Mouse (Mus musculus) limb, embryonic 15.5 days (tissue): ENCODE data around the gene Rgs6. TPM values are rescaled to one million over a fixed set of nuclear protein-coding genes. Genes with fewer than 3 reads are reported as not detected.

ENCODE experiments used
- ATAC-seq: fragments of 200-750 bp; cut with Nextera tagmentation; 2 replicates; pipeline ENCODE4 v1.8.0; 2017; ENCODE audit warnings: low read depth, moderate TSS enrichment; ENCODE audit not compliant: insufficient number of reproducible peaks, low FRiP score, low TSS enrichment
- H3K27ac ChIP-seq: fragments of 300-500 bp; sonication (generic); 2 replicates; pipeline ENCODE4 v1.5.1; 2015; ENCODE audit warnings: moderate library complexity, mild to moderate bottlenecking, inconsistent platforms
- H3K27me3 ChIP-seq: fragments of 300-500 bp; sonication (generic); 2 replicates; pipeline ENCODE4 v1.6.1; 2015; ENCODE audit warnings: inconsistent platforms
- H3K36me3 ChIP-seq: fragments of 300-500 bp; sonication (generic); 2 replicates; pipeline ENCODE4 v1.6.1; 2015; ENCODE audit warnings: inconsistent platforms
- H3K4me1 ChIP-seq: fragments of 300-500 bp; sonication (generic); 2 replicates; pipeline ENCODE4 v1.6.1; 2015; ENCODE audit warnings: inconsistent platforms
- H3K4me2 ChIP-seq: fragments of 300-500 bp; sonication (generic); 2 replicates; pipeline ENCODE4 v1.6.1; 2015; ENCODE audit warnings: mild to moderate bottlenecking, inconsistent platforms
- H3K4me3 ChIP-seq: fragments of 300-500 bp; sonication (generic); 2 replicates; pipeline ENCODE4 v1.5.1; 2015; ENCODE audit warnings: mild to moderate bottlenecking, inconsistent platforms
- H3K9ac ChIP-seq: fragments of 300-500 bp; sonication (generic); 2 replicates; pipeline ENCODE4 v1.6.1; 2015; ENCODE audit warnings: inconsistent platforms
- H3K9me3 ChIP-seq: fragments of 300-500 bp; sonication (generic); 2 replicates; pipeline ENCODE4 v1.6.1; 2016; ENCODE audit warnings: inconsistent platforms
- WGBS: fragments of 180-500 bp; shearing (Covaris S2); methylation state at CpG from one replicate; pipeline ENCODE4 v1.1.7; 2015; 5-methylcytosine and 5-hydroxymethylcytosine counted together
- polyA plus RNA-seq: library from polyadenylated mRNA; unstranded; fragments of >200 nt; fragmentation: Nextera tagmentation; extraction: Ambion mirVana; gene quantifications from 2 replicates; pipeline ENCODE4 v1.2.1, GENCODE M21; 2015

Rgs6 gene
- polyA plus RNA-seq, 1 experiment from 2014 or later = 1.9 TPM

- H3K4me3 ChIP-seq = no peak overlapping the region
- no peak overlapping the region for H3K4me2 ChIP-seq
- no peak overlapping the region for H3K27ac ChIP-seq
- 0 out of 2 replicates have a peak, but pooled peaks cover 10% of the 10 kb centered on the region for H3K4me1 ChIP-seq
- 81% methylated on average over 10 of the region's 10 CpGs for WGBS
- H3K9me3 ChIP-seq = no peaks in the 10 kb centered on the region
- no peak for ATAC-seq
- H3K9ac ChIP-seq = no peak overlapping the region
- H3K27me3 ChIP-seq = no peaks in the 10 kb centered on the region
- H3K36me3 ChIP-seq = no peaks in the 10 kb centered on the region
These were observed 410.7 kb downstream of the Rgs6 start for GRCm38 (mm10) chr12:82998682-82999332.

- Histone ChIP-seq H3K4me1 (0 out of 2 replicates have a peak, but pooled peaks cover 10% of the 10 kb centered on the region), H3K9ac (no peak overlapping the region), H3K27ac (no peak overlapping the region), H3K9me3 (no peaks in the 10 kb centered on the region), H3K27me3 (no peaks in the 10 kb centered on the region), H3K36me3 (no peaks in the 10 kb centered on the region), H3K4me2 (no peak overlapping the region), H3K4me3 (no peak overlapping the region)
- no peak for ATAC-seq
- 79% methylated on average over 7 of the region's 7 CpGs for WGBS
These were observed 411.4 kb downstream of the Rgs6 start for GRCm38 (mm10) chr12:82999333-83000032.

- Histone ChIP-seq H3K27me3 (no peaks in the 10 kb centered on the region), H3K9me3 (no peaks in the 10 kb centered on the region), H3K27ac (no peak overlapping the region), H3K9ac (no peak overlapping the region), H3K4me2 (no peak overlapping the region), H3K4me1 (0 out of 2 replicates have a peak, but pooled peaks cover 10% of the 10 kb centered on the region), H3K36me3 (no peaks in the 10 kb centered on the region), H3K4me3 (no peak overlapping the region)
- 73% methylated on average over 11 of the region's 11 CpGs for WGBS
- no peak for ATAC-seq
These were observed 412.0 kb downstream of the Rgs6 start for GRCm38 (mm10) chr12:83000033-83000570.

GRCm38 (mm10) chr12:83000957-83001356, 412.9 kb downstream of the Rgs6 start:
- H3K36me3 ChIP-seq = no peaks in the 10 kb centered on the region
- H3K9me3 ChIP-seq = no peaks in the 10 kb centered on the region
- 46% methylated on average over 4 of the region's 4 CpGs for WGBS
- H3K4me1 ChIP-seq = 0 out of 2 replicates have a peak, but pooled peaks cover 10% of the 10 kb centered on the region
- H3K4me3 ChIP-seq = no peak overlapping the region
- no peak overlapping the region for H3K27ac ChIP-seq
- no peak overlapping the region for H3K9ac ChIP-seq
- H3K27me3 ChIP-seq = no peaks in the 10 kb centered on the region
- no peak overlapping the region for H3K4me2 ChIP-seq
- ATAC-seq = no peak; the same call in 1 of the 2 replicates

GRCm38 (mm10) chr12:83004014-83004682, 416.1 kb downstream of the Rgs6 start:
- Histone ChIP-seq H3K36me3 (no peaks in the 10 kb centered on the region), H3K9me3 (no peaks in the 10 kb centered on the region), H3K9ac (no peak overlapping the region), H3K4me1 (0 out of 2 replicates have a peak, but pooled peaks cover 10% of the 10 kb centered on the region), H3K4me2 (no peak overlapping the region), H3K4me3 (no peak overlapping the region), H3K27me3 (no peaks in the 10 kb centered on the region), H3K27ac (no peak overlapping the region)
- ATAC-seq = no peak
- 66% methylated on average over 9 of the region's 9 CpGs for WGBS

- Histone ChIP-seq H3K27me3 (no peaks in the 10 kb centered on the region), H3K4me1 (no peaks in the 10 kb centered on the region), H3K27ac (no peak overlapping the region), H3K4me2 (no peak overlapping the region), H3K9me3 (no peaks in the 10 kb centered on the region), H3K36me3 (no peaks in the 10 kb centered on the region), H3K4me3 (no peak overlapping the region), H3K9ac (no peak overlapping the region)
- WGBS = 69% methylated on average over 4 of the region's 4 CpGs
- ATAC-seq = no peak
These were observed 423.0 kb downstream of the Rgs6 start for GRCm38 (mm10) chr12:83011056-83011565.

- 68% methylated on average over 4 of the region's 4 CpGs for WGBS
- ATAC-seq = no peak
These were observed 426.0 kb downstream of the Rgs6 start for GRCm38 (mm10) chr12:83013918-83014691.

GRCm38 (mm10) chr12:83014848-83015247, 426.8 kb downstream of the Rgs6 start:
- 25% methylated on average over 2 of the region's 2 CpGs for WGBS
- Histone ChIP-seq H3K9ac (no peak overlapping the region), H3K4me1 (no peaks in the 10 kb centered on the region), H3K27me3 (no peaks in the 10 kb centered on the region), H3K36me3 (no peaks in the 10 kb centered on the region), H3K4me3 (no peak overlapping the region), H3K27ac (no peak overlapping the region), H3K4me2 (no peak overlapping the region), H3K9me3 (no peaks in the 10 kb centered on the region)
- no peak for ATAC-seq

More at GRCm38 (mm10) chr12:83013918-83014691, 426.0 kb downstream of the Rgs6 start:
- no peak overlapping the region for H3K4me3 ChIP-seq
- H3K27ac ChIP-seq = no peak overlapping the region
- no peak overlapping the region for H3K9ac ChIP-seq
- H3K4me2 ChIP-seq = no peak overlapping the region
- H3K9me3 ChIP-seq = no peaks in the 10 kb centered on the region
- no peaks in the 10 kb centered on the region for H3K4me1 ChIP-seq
- no peaks in the 10 kb centered on the region for H3K36me3 ChIP-seq
- no peaks in the 10 kb centered on the region for H3K27me3 ChIP-seq

GRCm38 (mm10) chr12:83015366-83015765, 427.3 kb downstream of the Rgs6 start:
- H3K4me3 ChIP-seq = no peak overlapping the region
- 58% methylated on average over 5 of the region's 5 CpGs for WGBS
- no peaks in the 10 kb centered on the region for H3K36me3 ChIP-seq
- H3K9ac ChIP-seq = no peak overlapping the region
- H3K4me1 ChIP-seq = no peaks in the 10 kb centered on the region
- H3K9me3 ChIP-seq = no peaks in the 10 kb centered on the region
- no peak overlapping the region for H3K27ac ChIP-seq
- H3K4me2 ChIP-seq = no peak overlapping the region
- ATAC-seq = no peak
- H3K27me3 ChIP-seq = no peaks in the 10 kb centered on the region

- Histone ChIP-seq H3K4me2 (no peak overlapping the region), H3K27ac (no peak overlapping the region), H3K36me3 (no peaks in the 10 kb centered on the region), H3K27me3 (no peaks in the 10 kb centered on the region), H3K4me1 (no peaks in the 10 kb centered on the region), H3K9ac (no peak overlapping the region), H3K9me3 (no peaks in the 10 kb centered on the region), H3K4me3 (no peak overlapping the region)
- 86% methylated on average over 6 of the region's 6 CpGs for WGBS
- ATAC-seq = no peak
These were observed 428.4 kb downstream of the Rgs6 start for GRCm38 (mm10) chr12:83016486-83016885.

GRCm38 (mm10) chr12:83018005-83018404, 429.9 kb downstream of the Rgs6 start:
- Histone ChIP-seq H3K4me1 (no peaks in the 10 kb centered on the region), H3K27me3 (no peaks in the 10 kb centered on the region), H3K27ac (no peak overlapping the region), H3K4me3 (no peak overlapping the region), H3K4me2 (no peak overlapping the region), H3K9me3 (no peaks in the 10 kb centered on the region), H3K9ac (no peak overlapping the region), H3K36me3 (no peaks in the 10 kb centered on the region)
- WGBS = 2% methylated on average over 3 of the region's 3 CpGs
- no peak for ATAC-seq
